Mouse (Mus musculus) ES-E14 (cell line): ENCODE measurements around the gene Srpk2.

ENCODE experiments used
- CHD2 ChIP-seq: IDR thresholded peaks from 2 replicates; pipeline ENCODE4 v1.6.1; 2014; ENCODE audit warnings: mild to moderate bottlenecking, low read depth, low read length, inconsistent platforms
- MAFK ChIP-seq: IDR thresholded peaks from 2 replicates; pipeline ENCODE4 v1.6.1; 2014; ENCODE audit warnings: mild to moderate bottlenecking, low read depth, low read length, inconsistent platforms; ENCODE audit not compliant: insufficient read depth
- ZC3H11A ChIP-seq: IDR thresholded peaks from 2 replicates; pipeline ENCODE4 v1.6.1; 2012; ENCODE audit warnings: low read depth, mild to moderate bottlenecking, inconsistent platforms, low read length, borderline replicate concordance
- ZNF384 ChIP-seq: IDR thresholded peaks from 2 replicates; pipeline ENCODE4 v1.6.1; 2012; ENCODE audit warnings: low read depth, low read length, inconsistent platforms

GRCm38 (mm10) chr5:23672136-23672535, 12.3 kb downstream of the Srpk2 start:
- TF ChIP-seq MAFK (no peak), ZC3H11A (no peak), ZNF384 (no peak), CHD2 (no peak)
